Mouse (Mus musculus) CH12.LX (cell line): ENCODE results near the gene Prrt2.

ENCODE experiments used
- CHD2 ChIP-seq: IDR thresholded peaks from 2 replicates; pipeline ENCODE4 v1.6.1; 2011; ENCODE audit warnings: low read length, improper control_type of control experiment
- EP300 ChIP-seq: IDR thresholded peaks from 2 replicates; pipeline ENCODE4 v1.6.1; 2011; ENCODE audit warnings: low read length, improper control_type of control experiment
- HCFC1 ChIP-seq: IDR thresholded peaks from 2 replicates; pipeline ENCODE4 v1.6.1; 2012; ENCODE audit warnings: low read depth, mild to moderate bottlenecking, inconsistent platforms, low read length, improper control_type of control experiment
- JUND ChIP-seq: conservative IDR thresholded peaks from 2 replicates; pipeline ENCODE4 v1.6.1; 2011; ENCODE audit warnings: low read depth, low read length, improper control_type of control experiment
- KAT2A ChIP-seq: IDR thresholded peaks from 2 replicates; pipeline ENCODE4 v1.6.1; 2012; ENCODE audit warnings: low read length, improper control_type of control experiment, inconsistent platforms; ENCODE audit not compliant: insufficient replicate concordance
- MYC ChIP-seq: IDR thresholded peaks from 2 replicates; pipeline ENCODE4 v1.6.1; 2011; ENCODE audit warnings: low read depth, mild to moderate bottlenecking, improper control_type of control experiment, low read length
- NRF1 ChIP-seq: IDR thresholded peaks from 2 replicates; pipeline ENCODE4 v1.6.1; 2014; ENCODE audit warnings: low read depth, mild to moderate bottlenecking, inconsistent platforms, low read length, improper control_type of control experiment, moderate library complexity
- PAX5 ChIP-seq: IDR thresholded peaks from 2 replicates; pipeline ENCODE4 v1.6.1; 2012; ENCODE audit warnings: low read length, inconsistent platforms, mixed read lengths
- POLR2A ChIP-seq: IDR thresholded peaks from 2 replicates; pipeline ENCODE4 v1.6.1; 2011; ENCODE audit warnings: low read depth, mild to moderate bottlenecking, improper control_type of control experiment, low read length
- POLR2AphosphoS2 ChIP-seq: IDR thresholded peaks from 2 replicates; pipeline ENCODE4 v1.6.1; 2011; ENCODE audit warnings: low read depth, low read length, improper control_type of control experiment
- TBP ChIP-seq: conservative IDR thresholded peaks from 2 replicates; pipeline ENCODE4 v1.6.1; 2011; ENCODE audit warnings: low read depth, low read length, improper control_type of control experiment
- TCF12 ChIP-seq: IDR thresholded peaks from 2 replicates; pipeline ENCODE4 v1.6.1; 2014; ENCODE audit warnings: low read depth, mild to moderate bottlenecking, inconsistent platforms, low read length, improper control_type of control experiment

GRCm38 (mm10) chr7:127031244-127031643 is 10.2 kb upstream of the Prrt2 start:
- TF ChIP-seq PAX5 = no peak
- TF ChIP-seq POLR2A = no peak
- no peak for TF ChIP-seq TCF12
- no peak for TF ChIP-seq JUND
- TF ChIP-seq NRF1 = no peak
- no peak for TF ChIP-seq MYC
- no peak for TF ChIP-seq EP300
- TF ChIP-seq HCFC1 = no peak
- TF ChIP-seq KAT2A = no peak
- TF ChIP-seq POLR2AphosphoS2 = no peak
- TF ChIP-seq CHD2 = no peak
- no peak for TF ChIP-seq TBP
